Mouse (Mus musculus): ENCODE results near the gene Asic2.
A peak's percentile ranks its signal among the peaks of the same experiment; 100 is the strongest.

Asic2 gene

GRCm38 (mm10) chr11:81454921-81455320, 513.3 kb downstream of the Asic2 start:
- DNase-seq (ENCODE audit: low spot score in 2 of 2), result no peak

DNA sequence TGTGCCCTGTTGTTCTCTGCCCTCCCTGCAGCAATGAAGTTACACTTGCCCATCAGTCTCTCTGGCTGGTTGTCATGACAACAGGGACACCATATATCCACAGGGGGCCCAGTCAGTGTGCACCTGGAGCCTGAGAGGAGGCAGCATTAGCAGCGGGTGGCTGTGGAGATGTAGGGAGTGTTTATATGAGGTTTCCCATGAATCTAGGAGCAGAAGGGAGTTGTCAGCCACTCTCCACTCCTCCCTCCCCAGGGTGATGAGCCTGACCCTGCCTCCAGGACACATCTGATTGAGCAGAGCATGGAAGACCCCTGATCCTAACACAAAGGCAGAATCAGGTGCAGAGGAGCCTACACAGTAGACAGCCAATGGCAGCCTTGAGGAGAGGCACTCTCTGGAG, 514.1 kb downstream of the Asic2 start:
- no peak for DNase-seq (ENCODE audit: low spot score in 2 of 2)

- no peak for DNase-seq (ENCODE audit: low spot score in 2 of 2)
These were observed 519.0 kb downstream of the Asic2 start for GRCm38 (mm10) chr11:81449271-81449705.

GRCm38 (mm10) chr11:81446347-81446746, 521.9 kb downstream of the Asic2 start:
- no peak for DNase-seq (ENCODE audit: low spot score in 2 of 2)

- no peak for DNase-seq (ENCODE audit: low spot score in 2 of 2)
These were observed 541.4 kb downstream of the Asic2 start for GRCm38 (mm10) chr11:81426857-81427256.

GRCm38 (mm10) chr11:81419112-81419511, 549.1 kb downstream of the Asic2 start:
- DNase-seq (ENCODE audit: low spot score in 2 of 2), result peak in 1 of 2 experiments; percentile 3

DNA sequence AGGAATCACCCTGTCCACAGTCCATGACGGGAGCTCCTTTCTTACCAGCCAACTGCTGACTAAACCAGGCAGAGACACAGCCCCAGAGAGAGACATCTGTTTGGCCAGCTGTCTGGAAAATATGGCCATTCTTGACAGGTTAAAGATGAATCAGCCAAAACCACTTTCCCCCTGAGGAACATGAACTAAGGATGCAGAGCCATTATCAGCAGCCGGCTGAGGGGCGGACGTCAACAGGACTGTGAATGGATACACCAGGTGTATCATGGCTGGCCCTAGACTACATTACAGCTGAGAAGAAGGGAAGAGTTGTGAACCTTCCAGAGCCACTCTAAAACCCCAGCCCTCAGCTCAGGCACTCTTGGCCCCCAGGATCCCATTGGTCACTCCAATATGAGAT, 550.2 kb downstream of the Asic2 start:
- DNase-seq (ENCODE audit: low spot score in 2 of 2), result no peak

GRCm38 (mm10) chr11:81416319-81416718, 551.9 kb downstream of the Asic2 start:
- DNase-seq (ENCODE audit: low spot score in 2 of 2), result no peak

GRCm38 (mm10) chr11:81414596-81414995, 553.7 kb downstream of the Asic2 start:
- DNase-seq (ENCODE audit: low spot score in 2 of 2), result no peak

DNA sequence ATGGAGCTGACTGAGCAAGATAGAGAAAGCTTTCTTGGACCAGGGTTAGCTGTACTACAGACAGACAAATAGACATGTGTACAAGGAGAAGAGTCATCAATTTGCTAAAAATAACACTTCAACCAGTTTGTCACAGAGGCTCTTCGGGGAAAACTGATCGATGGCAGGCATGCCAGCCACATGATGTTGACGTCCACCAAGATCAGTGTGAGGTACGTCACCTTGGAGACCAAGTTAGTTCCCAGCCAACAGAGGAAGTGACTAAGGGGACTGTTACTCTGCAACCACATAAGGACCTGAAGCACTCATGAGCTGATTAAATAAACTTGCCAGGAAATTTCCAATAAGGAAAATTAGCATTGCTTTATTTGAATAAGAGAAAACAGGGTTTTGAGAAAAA, 557.0 kb downstream of the Asic2 start:
- no peak for DNase-seq (ENCODE audit: low spot score in 2 of 2)

DNA sequence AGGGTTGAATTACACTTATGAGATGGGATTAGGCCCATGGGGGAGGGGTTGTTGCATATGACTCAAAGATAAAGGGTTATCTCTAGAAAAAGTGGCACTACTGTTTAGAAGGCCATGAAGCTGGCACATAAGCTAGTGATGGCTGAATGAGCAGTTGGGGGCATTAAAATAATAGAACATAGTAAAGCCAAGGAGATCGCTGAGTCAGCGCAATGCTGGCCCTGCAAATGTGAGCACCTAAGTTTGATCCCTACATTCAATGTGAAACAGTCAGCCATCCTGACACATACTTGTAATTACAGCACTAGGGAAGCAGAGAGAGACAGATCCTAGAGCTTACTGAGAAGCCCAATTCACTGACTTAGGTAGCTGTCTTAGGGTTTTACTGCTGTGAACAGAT, 562.3 kb downstream of the Asic2 start:
- DNase-seq (ENCODE audit: low spot score in 2 of 2), result no peak

- DNase-seq (ENCODE audit: low spot score in 2 of 2), result no peak
These were observed 566.0 kb downstream of the Asic2 start for GRCm38 (mm10) chr11:81402263-81402662.

DNA sequence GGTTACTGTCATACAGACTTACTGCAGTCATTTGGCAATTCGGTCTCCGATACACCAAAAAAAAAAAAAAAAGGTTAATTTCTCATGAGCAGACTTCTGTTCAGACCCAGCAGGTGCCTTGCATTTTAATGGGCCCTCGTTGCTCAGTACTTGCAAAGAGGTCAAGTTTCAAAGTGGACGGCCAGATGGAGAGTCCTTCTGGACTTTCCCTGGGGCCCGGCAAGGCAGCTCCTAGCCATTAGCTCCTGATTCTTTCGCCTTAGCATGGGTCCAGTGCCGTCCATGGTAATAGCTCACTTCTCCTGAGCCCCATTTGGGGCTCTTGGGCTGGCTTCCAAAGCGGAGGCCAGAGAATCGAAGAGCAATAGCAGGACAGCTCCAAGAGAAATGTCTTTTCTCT, 575.4 kb downstream of the Asic2 start:
- no peak for DNase-seq (ENCODE audit: low spot score in 2 of 2)

GRCm38 (mm10) chr11:81386185-81386584, 582.1 kb downstream of the Asic2 start:
- no peak for DNase-seq (ENCODE audit: low spot score in 2 of 2)

GRCm38 (mm10) chr11:81385547-81385946, 582.7 kb downstream of the Asic2 start:
- no peak for DNase-seq (ENCODE audit: low spot score in 2 of 2)

DNA sequence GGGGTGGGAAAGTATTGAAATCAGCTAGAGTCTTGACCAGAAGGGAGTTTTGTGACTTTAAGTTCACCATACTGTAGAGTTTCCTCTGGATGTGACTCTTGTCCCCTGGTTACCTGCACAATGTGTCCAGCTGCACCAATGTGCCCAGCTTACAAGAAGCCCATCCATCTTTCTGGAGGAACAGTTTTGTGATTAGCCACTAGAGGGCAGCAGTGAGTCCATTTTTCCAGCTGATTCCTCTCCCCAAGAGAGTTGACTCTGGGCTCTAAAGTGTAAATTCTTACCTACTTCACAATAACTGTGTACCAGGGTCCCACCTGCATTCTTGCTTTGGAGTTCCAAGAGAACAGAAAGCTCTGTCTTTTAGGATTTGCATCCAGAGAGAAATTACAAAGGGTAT, 593.4 kb downstream of the Asic2 start:
- DNase-seq (ENCODE audit: low spot score in 2 of 2), result peak; percentile 30 to 32

DNA sequence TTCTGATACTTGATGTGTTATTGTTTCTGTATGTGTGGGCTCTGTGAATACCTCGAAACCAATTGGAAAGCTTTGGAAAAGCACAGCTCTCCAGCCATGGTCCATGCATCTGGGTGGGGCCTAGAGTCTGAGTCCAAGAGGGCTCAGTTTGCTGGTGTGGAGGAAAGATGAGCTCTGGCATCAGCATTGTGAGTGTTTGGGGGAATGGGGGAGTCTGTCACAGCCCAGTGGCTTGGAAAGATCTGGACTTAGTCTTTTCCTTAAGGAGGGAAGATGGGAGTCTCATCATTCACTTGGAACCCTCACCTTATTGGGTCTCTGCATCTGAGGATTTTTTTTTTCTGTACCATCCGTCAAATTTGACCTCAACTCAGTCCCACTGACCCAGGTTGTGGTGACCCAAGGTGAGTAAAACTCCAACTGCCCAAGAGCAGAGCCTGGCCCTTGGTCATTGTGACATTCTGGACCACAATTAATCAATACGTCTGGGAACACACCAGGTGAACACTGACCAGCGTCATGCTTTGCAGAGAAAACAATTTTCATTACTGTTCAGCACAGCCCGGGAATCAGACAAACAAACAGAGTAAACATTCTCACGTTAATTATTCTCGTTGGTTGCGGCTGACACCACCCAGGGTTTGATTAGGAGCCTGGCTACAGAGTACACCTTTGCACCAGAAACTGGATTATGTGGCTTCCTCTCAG, 594.1 kb downstream of the Asic2 start:
- DNase-seq (ENCODE audit: low spot score in 2 of 2), result no peak

DNA sequence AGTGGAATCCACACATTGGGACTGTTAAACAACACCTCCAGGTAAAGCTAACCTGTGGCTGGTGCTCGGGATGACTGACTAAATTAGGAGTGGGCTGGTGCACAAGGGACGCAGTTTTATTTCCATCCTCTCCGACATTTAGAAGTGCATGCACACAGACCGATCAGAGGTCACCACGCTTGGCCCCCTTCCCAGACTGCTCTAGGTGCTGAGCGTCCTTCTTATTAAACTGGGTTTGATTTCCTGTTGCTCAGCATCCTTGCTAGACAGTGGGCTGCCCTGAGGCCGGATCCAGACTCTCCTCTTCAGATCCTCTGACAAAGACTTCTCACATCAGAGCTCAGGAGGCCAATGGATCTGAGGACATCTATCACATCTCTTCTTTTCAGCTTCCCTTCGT, 596.7 kb downstream of the Asic2 start:
- DNase-seq (ENCODE audit: low spot score in 2 of 2), result no peak

DNA sequence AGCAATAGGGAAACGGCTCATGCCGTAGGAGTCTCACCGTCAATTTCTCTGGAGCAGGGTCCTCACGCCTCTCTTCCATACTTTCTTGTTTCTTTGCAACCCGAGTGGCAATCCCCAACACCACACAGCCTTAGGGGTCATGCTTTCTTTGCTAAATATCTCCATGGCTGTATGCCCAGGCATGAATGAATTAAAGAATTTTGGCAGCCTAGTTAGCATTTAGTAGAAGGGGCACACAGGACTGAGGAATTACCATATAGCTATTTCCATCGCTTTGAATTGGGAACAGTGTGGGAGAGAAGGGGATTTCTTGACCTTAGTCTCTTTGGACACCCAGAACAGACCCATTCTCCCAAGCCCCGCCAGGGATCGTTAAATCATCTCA, 597.8 kb downstream of the Asic2 start:
- DNase-seq (ENCODE audit: low spot score in 2 of 2), result no peak

- no peak for DNase-seq (ENCODE audit: low spot score in 2 of 2)
These were observed 598.5 kb downstream of the Asic2 start for GRCm38 (mm10) chr11:81369497-81370425.

GRCm38 (mm10) chr11:81364442-81364841, 603.8 kb downstream of the Asic2 start:
- DNase-seq (ENCODE audit: low spot score in 2 of 2), result no peak

- DNase-seq (ENCODE audit: low spot score in 2 of 2), result no peak
These were observed 605.8 kb downstream of the Asic2 start for GRCm38 (mm10) chr11:81362461-81362860.

GRCm38 (mm10) chr11:81361040-81361439, 607.2 kb downstream of the Asic2 start:
- DNase-seq (ENCODE audit: low spot score in 2 of 2), result no peak
